Mouse (Mus musculus) bone marrow, adult 2 months (tissue): ENCODE measurements around the gene Rgma. TPM values are rescaled to one million over a fixed set of nuclear protein-coding genes. Genes with fewer than 3 reads are reported as not detected.

Experiments
- H3K27ac ChIP-seq: fragments of 200-500 bp; 2 replicates; pipeline ENCODE4 v1.5.1; 2012; ENCODE audit warnings: low read depth, mild to moderate bottlenecking, control low read depth, inconsistent platforms, low read length; ENCODE audit not compliant: control insufficient read depth, poor library complexity, insufficient read depth
- H3K4me1 ChIP-seq: fragments of 200-500 bp; 2 replicates; pipeline ENCODE4 v1.6.1; 2011; ENCODE audit warnings: low read length; ENCODE audit not compliant: control insufficient read depth, insufficient read depth
- H3K4me3 ChIP-seq: fragments of 200-500 bp; replicated peaks from 2 replicates; pipeline ENCODE3; 2011; ENCODE audit warnings: mild to moderate bottlenecking, low read depth, low read length, control low read depth; ENCODE audit not compliant: control insufficient read depth
- CTCF ChIP-seq: fragments of 200-500 bp; IDR thresholded peaks from 2 replicates; pipeline ENCODE4 v1.5.1; 2011; ENCODE audit warnings: low read length, control low read depth; ENCODE audit not compliant: control insufficient read depth, insufficient read depth
- POLR2A ChIP-seq: fragments of 200-500 bp; IDR thresholded peaks from 2 replicates; pipeline ENCODE4 v1.6.1; 2011; ENCODE audit warnings: low read depth, mild to moderate bottlenecking, control low read depth, low read length, borderline replicate concordance; ENCODE audit not compliant: control insufficient read depth
- WGBS: fragments of 180-500 bp; shearing (Covaris S2); methylation state at CpG from one replicate; pipeline ENCODE4 v1.1.7; 2018; 5-methylcytosine and 5-hydroxymethylcytosine counted together
- polyA plus RNA-seq: library from polyadenylated mRNA; stranded (reverse); fragments of >200 nt; gene quantifications from 2 replicates; pipeline ENCODE4 v1.2.4, GENCODE M21; 2011; ENCODE audit warnings: low replicate concordance; ENCODE audit not compliant: missing spikeins, insufficient read depth, insufficient read length

The Rgma gene
- polyA plus RNA-seq, 1 experiment, result 1.1 TPM

DNA sequence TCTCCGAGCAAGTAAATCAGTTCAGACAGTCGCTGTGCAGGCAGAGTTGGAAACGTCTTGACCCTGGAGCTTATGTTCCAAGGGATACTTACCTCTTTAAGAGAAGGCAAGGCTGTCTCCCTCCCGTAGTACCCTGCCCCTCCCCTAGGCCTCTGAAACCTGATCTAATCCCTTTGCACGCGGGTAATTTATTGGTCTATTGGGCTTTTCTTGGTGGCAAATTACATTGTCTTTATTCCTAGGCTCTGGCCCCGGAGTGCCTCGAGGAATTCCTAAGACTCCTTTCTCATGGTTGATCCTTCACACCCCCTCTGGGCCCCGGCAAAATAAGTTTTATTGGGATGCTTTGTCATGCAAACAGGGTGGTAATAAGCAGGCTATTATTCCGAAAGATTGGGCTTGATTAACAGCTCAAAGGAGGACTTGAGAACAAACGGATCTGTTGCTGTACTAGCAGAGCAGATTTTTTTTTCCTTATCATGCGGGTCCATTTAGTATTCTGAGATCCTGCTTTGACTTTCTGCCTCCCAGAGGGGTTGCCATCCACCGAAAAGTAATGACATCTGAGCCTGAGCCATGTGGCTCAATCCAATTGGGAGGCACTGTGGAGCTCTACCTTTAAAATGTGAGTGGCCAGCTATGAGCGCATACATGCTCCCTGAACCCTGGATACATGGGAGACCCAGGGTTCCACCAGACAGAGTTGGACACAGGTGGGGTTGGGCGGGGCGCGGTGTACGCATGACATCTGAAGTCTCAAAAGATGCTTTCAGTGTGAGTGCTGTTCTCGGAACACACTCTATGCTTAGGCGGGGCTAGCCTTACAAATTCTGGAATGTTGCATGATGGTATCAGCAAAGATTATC is 25.0 kb downstream of the Rgma start:
- no peak overlapping the region for H3K27ac ChIP-seq
- WGBS, result 21% methylated on average over 20 of the region's 20 CpGs
- H3K4me3 ChIP-seq, result no peak overlapping the region
- H3K4me1 ChIP-seq, result no peaks in the 10 kb centered on the region
- TF ChIP-seq CTCF (no peak), POLR2A (no peak)

DNA sequence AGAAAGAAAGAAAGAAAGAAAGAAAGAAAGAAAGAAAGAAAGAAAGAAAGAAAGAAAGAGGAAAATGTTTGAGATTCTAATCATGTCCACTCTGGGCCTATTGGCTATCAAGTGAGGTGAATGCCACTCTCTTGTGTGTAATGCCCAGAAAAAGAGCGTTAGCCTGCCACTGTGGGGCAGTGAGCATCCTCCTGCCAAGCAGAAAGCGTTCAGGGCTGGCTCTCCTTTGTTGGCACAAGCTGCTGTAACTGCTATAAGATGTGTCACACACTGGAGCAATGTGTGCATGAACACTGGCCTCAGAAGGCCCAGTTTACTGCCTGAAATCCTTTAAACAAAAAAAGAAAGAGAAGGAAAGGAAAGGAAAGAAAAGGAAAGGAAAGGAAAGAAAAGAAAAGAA is 26.8 kb downstream of the Rgma start:
- Histone ChIP-seq H3K4me1 (no peaks in the 10 kb centered on the region), H3K27ac (no peak overlapping the region), H3K4me3 (no peak overlapping the region)
- no peak for TF ChIP-seq CTCF
- no peak for TF ChIP-seq POLR2A
- 68% methylated on average over 2 of the region's 2 CpGs for WGBS

DNA sequence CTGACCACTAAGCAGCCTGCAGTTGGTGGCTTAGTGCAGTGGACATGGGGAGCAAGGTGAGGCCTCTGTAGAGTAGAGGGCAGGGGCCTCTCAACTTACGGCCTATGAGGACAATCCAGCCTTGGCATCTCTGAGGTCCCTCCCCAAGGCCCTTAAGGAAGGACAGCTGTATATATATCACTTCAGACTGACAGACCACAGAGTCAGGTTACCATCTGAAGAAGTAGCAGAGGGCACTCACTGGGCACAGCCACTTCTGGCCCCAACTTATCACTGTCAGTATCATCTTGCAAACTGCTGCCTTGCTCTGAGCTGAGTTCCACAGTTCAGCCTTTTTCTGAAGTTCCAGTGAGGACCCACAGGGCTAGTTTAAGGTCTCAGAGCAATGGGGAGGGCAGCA is 27.4 kb downstream of the Rgma start:
- no peak overlapping the region for H3K27ac ChIP-seq
- H3K4me1 ChIP-seq, result no peaks in the 10 kb centered on the region
- H3K4me3 ChIP-seq, result no peak overlapping the region
- WGBS, result 83% methylated on average over 1 of the region's 1 CpGs
- no peak for TF ChIP-seq CTCF
- TF ChIP-seq POLR2A, result no peak

DNA sequence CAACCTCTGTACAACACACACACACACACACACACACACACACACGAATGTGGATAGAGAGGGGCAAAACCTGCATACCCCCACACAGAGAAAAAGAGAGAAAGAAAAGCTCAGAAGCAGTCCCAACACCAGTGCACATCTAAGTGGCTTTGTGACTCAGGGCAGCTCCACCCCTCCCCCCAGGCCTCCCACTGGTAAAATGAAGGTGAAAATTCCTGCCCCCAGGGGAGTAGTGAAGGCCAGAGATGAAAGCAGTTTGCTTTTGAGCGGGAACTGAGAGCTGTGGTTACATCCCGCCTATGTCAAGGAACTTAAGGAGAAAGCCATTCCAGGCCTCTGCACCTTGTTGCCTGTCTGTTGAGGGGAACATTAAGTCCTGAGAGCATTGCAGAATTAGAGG is 28.2 kb downstream of the Rgma start:
- 56% methylated on average over 3 of the region's 3 CpGs for WGBS
- no peak overlapping the region for H3K4me3 ChIP-seq
- H3K27ac ChIP-seq, result no peak overlapping the region
- H3K4me1 ChIP-seq, result no peaks in the 10 kb centered on the region
- no peak for TF ChIP-seq POLR2A
- no peak for TF ChIP-seq CTCF

DNA sequence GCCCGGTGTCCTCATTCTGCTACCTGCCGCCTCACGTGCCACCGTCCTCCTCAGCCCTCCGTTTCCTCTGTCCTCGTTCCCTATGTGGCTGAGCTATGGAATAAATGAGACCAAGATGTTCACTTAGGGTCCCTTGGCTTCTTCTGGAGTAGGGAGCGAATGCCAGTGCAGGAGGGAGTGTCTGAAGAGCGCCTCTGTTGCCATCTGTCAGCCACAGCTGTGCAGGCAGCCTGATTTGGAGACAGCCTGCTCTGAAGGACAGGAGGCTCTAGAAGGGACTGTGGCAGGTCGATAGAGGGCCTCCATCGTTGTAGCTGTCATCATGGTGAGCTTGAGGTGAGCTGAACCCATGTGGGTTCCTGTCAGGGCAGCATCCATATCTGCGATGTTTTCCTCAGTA is 30.2 kb downstream of the Rgma start:
- no peak for TF ChIP-seq POLR2A
- no peak overlapping the region for H3K4me3 ChIP-seq
- WGBS, result 83% methylated on average over 11 of the region's 11 CpGs
- H3K27ac ChIP-seq, result no peak overlapping the region
- H3K4me1 ChIP-seq, result no peaks in the 10 kb centered on the region

DNA sequence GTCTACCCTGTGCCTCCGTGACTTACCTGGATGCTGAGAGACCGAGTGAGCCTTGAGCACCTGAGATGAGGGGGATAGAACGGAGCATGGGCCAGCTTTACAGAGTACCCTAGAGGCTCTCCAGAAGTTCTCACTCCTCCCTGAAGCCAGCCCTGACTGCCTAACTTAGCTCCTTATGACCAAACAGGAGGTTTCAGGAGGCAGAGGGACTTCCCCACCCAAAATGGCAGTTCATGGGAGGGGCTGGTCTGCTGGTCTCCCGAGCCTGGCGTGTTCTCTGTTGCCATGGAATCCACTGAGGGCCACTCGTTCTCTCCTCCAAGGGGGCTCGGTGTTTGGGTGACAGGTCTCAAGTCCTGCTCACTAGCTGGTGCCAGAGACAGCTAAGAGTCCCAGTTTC is 36.2 kb downstream of the Rgma start:
- WGBS, result 66% methylated on average over 7 of the region's 7 CpGs

DNA sequence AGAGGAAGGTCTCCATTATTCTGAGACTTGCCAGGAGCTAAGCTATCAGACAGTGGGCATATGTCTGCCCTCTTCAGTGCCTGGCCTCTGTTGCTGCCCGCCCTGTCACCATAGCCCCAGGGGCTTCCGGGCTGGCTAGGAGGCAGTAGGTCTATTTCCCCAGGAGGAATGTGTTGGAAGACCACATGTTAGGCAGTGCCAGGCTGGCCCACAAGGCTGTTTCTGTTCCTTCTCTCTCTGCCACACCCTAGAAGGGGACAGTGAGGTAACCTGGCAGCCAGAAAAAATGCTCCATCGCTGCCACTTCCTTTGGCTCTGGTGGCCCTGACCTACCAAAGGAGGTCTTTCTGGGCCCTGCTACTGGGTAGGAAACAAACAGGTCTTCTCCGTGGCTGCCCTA is 36.7 kb downstream of the Rgma start:
- WGBS, result 70% methylated on average over 4 of the region's 4 CpGs
- Histone ChIP-seq H3K27ac (no peak overlapping the region), H3K4me3 (no peak overlapping the region), H3K4me1 (no peaks in the 10 kb centered on the region)
- TF ChIP-seq CTCF (no peak), POLR2A (no peak)

More for the DNA sequence above, 36.2 kb downstream of the Rgma start:
- TF ChIP-seq POLR2A (no peak), CTCF (no peak)
- no peak overlapping the region for H3K4me3 ChIP-seq
- no peak overlapping the region for H3K27ac ChIP-seq
- H3K4me1 ChIP-seq, result no peaks in the 10 kb centered on the region

DNA sequence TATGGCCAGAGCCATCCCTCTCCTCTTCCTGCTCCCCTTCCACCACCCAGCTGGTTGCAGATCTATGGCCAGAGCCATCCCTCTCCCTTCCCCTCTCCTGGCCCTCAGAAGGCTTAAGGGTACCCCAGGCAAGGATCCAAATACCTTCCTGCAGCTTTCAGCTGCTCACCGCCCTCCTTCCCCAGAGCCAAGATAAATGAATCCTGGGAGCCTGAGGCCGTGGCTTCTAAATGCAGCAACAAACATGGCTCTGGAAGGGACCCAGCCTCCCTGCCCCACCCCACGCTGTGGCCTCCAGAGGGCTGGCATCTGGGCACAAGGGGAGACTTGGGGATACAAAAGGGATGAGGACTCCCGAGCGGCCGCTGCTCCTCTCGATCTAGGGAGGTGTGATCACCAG is 37.1 kb downstream of the Rgma start:
- no peak overlapping the region for H3K27ac ChIP-seq
- no peaks in the 10 kb centered on the region for H3K4me1 ChIP-seq
- TF ChIP-seq CTCF (no peak), POLR2A (no peak)
- H3K4me3 ChIP-seq, result no peak overlapping the region
- WGBS, result 84% methylated on average over 7 of the region's 7 CpGs

DNA sequence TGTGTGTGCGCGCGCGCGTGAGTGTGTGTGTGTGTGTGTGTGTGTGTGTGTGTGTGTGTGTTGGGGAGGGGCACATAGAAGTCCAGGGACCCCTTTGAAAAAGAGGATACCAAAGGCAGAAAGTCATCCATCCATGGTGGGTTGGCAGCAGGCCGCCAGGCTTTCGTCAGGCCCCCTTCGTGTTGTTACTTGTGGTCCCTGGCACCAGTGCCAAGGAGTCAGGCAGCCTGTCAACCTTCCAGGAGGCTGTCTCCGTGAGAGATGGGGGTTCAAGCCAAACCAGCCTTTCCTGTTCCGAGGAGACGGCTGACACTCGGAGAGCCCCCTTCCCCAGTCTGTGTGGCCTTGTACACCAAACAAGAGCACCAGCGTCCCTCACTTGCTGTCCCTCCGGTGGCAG is 38.9 kb downstream of the Rgma start:
- 82% methylated on average over 14 of the region's 14 CpGs for WGBS
- H3K4me1 ChIP-seq, result no peaks in the 10 kb centered on the region
- H3K27ac ChIP-seq, result no peak overlapping the region
- TF ChIP-seq POLR2A (no peak), CTCF (no peak)
- no peak overlapping the region for H3K4me3 ChIP-seq

DNA sequence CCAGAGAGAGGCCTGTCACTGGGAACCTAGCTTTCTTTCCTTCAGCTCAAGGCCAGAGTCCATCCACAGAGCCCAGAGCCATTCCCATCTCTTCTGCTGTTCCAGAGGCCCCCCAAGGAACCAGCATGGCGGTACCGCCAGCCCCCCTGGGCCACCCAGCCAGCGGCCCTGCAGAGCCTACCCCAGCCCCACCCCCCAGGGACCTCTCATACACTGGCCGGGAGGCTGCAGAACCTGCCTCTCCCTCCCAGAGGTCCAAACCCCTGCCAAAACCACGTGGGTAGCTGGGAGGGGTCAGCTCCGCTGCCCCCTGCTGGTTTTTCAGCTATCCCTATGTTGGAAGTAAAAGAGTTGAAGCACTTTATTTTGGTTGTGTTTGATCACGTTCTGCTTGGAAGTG is 44.1 kb downstream of the Rgma start:
- Histone ChIP-seq H3K4me3 (no peak overlapping the region), H3K27ac (no peak overlapping the region), H3K4me1 (no peaks in the 10 kb centered on the region)
- 52% methylated on average over 7 of the region's 7 CpGs for WGBS
- TF ChIP-seq CTCF (no peak), POLR2A (no peak)
